Mouse (Mus musculus): ENCODE measurements around the gene Slc45a3.
A peak's percentile ranks its signal among the peaks of the same experiment; 100 is the strongest.

The Slc45a3 gene

DNA sequence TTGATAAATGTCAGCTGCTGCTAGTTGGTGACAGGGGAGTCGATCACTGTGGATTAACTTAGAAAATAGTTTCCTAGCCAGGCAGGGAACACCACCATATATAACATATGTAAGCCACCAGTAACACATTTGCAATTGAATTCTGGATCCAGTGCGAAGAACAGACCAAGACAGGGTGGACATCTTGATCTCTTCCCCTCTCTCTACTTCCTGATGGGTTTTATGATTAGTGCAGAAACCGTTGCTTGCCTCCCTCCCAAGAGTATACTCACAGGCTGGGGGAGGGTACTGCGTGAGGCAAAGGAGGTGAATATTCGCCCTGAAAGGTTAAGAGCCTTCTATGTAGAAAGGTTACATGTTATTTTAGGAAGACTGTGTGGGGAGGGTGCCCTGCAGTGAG, 3.1 kb downstream of the Slc45a3 start:
- no peak for DNase-seq

DNA sequence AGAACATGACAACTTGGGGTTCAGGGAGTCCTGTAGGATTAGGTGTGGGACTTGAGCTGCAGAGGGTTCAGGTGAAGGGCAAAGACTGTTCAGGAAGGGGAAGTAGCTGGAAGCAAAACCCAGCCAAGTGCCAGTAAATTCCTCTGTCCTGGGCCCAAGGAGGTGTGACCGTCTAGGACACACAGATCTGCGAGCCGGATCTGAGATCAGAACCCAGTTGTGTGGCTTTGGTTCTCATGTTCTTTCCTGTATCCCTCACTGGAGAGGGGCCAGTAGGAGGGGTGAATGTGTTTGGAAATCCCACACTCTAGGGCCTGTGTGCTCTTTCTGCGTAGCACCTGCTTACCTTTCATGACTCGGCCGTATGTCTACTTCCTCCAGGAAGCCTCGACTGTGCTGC, 4.6 kb downstream of the Slc45a3 start:
- DNase-seq, result no peak

DNA sequence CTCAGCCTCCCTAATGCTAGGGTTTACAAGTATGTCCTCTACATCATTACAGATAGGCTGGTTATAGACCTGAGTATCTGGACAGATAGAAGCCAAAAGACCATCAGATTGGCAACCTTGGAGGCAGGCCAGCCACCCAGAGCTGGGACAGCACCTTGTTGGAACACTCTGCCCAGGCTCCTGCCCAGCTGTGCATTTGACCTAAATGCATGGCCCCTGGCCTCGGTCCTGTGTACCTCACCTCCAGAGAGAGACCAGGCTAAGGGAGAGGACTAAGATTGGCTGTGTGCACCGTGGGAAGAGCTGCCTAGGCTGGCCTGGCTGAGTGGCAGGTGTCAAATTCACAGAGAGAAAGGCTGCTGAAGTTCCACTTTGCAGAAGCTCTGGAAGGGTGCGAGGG, 5.8 kb downstream of the Slc45a3 start:
- DNase-seq, result no peak

DNA sequence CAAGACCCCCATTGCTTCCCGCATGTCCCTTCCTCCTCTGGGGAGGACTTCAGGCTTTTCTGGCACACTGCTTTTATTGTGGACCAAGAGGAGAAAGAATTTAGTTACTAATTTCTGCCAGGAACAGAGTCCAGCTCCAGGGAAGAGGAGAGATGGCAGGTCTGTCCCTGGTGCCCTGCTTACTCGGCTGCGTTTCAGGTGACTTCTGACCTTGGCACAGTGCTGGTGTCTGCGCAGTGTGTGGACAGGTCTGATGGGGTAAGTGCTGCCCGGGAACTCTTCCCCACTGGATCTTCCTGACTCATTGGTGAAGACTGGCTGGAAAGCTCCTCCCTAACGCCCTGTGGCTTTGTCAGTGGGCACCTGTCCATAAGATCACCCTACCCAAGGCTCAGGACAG, 6.2 kb downstream of the Slc45a3 start:
- DNase-seq, result no peak

DNA sequence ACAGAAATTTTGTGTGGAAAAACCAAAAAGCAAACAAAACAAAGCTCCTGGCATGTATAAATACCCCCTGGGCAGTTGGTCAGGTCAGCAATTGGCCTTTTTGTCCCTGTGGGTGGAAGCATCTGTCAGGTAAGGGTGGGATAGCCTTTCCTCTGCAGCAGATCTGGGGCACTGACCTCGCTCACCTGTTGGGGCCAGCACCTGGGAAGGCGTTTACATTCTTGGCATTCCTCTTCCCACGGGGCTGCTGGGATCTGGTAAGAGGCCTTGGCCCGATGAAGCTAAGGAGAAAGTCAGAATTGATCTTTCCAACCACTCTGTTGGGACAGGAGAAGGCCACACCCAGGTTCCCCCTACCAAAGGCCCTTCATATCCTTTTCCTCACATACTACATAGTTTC, 7.1 kb downstream of the Slc45a3 start:
- no peak for DNase-seq

DNA sequence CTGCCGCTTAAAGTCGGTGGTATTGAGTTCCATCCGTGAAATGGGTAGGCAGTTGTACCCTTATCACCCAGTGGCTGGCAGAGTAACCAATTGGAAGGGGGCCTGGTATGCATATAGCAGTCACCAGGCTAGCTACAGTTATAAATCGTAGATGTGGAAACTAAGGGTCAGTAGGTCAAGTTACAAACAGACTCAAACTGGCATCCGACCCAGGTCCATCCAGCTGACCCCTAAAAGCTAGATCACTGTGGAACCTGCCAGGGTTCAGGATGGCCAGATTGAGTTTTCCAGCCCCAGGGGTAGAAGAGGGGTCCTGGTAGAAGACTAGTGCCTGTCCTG, 7.5 kb downstream of the Slc45a3 start:
- DNase-seq, result no peak

DNA sequence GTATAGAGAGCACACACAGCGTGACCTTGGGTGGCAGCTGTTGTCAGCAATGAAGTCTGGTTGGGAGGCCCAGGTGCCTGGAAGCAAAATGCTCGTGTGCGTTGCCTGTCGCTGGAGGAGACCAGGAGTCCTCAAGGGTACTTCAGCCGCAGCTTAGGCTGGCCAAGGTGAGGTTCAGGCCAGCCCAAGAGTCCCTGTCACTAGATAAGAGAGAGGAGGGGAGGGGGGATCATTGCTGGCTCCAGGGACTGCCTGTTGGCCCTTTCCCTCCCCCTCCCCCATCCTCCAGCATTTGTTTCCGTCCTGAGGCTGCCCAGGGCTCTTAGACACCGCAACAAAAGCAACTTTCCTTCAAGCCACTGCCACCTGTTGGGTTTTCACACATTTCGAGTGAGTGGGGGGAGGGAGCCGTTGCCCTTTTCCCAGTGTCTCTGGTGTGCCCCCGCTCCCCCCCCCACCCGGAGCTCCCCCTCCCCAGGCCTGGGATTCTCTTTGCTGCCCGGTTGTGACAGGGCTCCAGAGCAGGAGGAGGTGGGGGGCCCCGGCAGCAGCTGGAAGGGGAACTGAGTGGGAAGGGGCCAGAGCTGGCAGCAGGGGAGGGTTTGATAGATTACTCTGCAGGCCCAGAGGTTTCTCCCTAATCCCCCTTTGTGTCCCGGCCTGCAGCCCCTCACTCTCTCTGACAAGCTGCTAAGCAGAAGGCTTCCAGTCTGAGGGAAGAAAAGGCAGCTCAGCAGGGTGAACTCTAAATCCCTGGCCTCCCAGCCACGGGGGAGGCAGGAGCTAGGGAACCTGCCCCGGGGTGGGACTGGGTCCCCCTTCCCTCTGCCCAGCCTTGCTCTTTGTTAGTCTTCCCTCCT, 8.1 kb downstream of the Slc45a3 start:
- no peak for DNase-seq

DNA sequence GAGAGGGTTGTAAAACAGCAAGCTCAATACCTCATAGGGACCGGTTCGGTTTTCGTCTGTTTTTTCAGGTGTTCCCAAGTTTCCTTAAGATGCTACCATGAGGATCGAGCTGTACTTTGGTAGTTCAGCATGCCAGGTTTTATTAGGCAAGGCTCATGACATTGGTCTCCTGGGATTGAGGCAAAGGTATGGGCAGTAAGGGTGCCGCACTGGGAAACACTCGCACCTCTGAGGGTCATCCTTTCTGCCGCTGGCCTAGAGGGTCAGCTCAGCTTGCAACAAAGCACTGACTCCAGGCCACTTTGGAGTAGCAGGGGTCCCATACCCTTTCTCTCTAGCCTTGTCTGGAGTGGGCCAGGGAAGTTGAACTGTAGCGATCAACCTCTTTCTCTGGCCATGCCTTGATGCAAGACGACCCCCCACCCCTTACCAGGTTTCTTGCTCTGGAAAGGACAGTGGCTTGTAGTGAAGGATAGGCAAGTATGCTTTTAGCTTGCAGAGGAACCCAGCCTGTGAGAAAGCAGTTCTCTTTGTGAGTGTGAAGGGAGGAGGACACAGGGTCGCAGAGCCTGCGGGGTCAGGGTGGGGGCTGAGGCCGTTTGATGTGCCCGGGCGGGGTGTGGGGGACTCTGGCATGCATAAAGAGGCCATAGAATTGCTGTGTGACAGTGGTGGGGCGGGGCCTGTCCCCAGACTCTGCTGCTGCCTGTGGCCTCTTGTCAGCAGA, 9.2 kb downstream of the Slc45a3 start:
- DNase-seq, result no peak

DNA sequence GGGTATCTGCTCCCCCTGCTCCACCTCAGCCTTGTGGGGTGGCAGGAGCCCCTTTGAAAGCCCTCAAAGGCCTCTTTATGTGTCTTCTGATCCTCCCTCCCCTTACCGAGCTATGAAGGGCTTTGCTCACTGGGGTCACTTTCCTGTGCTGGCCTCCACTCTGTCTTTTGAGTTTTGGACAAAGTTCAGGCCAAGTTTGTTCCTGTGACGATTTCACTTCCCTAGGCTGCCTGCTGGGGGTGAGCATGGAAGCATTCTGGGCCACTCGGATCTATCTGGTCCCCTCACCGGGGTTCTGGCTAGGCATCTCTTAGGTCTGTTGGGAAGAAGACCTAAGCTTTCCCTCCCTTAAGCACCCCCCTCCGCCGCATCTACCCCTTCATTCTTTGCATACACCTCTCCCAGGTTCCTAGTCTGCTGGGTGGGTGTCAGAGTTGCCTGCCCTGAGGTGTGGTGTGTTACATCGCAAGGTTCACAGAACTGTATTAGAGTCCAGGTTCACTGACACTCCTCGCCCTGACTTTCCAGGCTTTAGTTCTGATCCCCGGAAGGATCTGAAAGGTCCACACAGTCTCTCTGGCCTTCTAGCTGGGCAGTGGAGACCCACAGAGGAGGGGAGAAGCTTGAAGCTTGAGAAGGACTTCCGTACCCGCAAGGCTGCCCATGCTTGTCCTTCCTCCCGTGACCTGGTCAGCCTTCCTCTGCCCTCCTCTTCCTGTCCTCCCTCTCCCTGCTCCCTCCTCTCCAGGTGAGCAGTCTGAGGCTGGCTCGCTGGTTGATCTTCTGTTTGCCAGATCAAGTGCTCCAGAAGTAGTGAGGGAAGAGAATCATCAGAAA, 9.9 kb downstream of the Slc45a3 start:
- DNase-seq, result no peak

DNA sequence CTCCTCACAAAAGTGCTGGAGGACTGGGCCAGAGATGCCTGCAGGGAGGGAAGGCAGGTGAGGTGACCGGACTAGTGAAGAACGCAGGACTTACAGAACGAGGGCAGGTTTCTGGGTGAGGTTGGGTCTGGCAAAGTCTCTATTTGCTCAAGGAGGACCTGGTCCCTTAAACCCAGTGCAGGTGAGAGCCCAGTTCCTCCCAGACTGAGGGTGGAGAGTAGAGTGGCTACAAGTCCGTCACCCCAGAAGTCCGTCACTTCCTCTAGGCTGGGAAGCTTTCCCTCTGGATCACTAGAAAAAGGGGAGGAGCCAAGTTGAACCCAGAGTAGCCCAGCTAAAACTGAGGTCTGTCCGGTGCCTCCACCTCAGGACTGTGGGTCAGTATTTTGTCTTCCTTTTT, 11.2 kb downstream of the Slc45a3 start:
- no peak for DNase-seq

DNA sequence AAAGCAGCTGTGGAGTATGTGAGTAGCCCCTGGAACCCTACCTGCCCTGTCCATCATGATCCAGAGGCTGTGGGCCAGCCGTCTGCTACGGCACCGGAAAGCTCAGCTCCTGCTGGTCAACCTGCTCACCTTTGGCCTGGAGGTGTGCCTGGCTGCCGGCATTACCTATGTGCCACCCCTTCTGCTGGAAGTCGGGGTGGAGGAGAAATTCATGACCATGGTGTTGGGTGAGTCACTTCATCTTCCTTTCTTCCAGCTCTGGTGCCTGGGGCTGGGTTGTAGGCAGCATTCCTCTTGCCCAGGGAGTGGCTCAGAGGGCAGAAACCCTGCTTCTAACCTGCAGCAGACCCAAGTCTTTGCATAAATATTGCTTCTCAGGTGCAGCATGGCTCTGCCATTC, 14.1 kb downstream of the Slc45a3 start:
- DNase-seq, result no peak

DNA sequence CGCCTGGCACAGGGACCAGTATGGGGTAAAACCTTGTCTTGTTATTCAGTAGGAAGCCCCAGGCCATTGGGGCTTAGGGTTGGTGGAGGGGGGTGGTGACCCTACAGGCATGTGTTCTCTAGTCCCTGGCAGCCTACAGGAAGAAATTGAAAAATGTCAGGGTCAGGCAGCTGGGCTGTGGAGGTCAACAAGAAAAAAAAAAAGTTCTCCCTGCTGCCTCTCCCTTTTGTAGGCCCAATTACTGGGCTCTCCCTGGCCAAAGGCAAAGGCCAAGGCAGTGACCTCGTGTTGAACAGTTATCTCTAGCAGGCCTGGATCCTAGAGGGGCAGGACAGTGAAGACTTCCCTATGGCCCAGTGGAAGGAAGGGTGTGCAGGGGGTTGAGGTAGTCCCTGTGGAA, 17.7 kb downstream of the Slc45a3 start:
- no peak for DNase-seq

DNA sequence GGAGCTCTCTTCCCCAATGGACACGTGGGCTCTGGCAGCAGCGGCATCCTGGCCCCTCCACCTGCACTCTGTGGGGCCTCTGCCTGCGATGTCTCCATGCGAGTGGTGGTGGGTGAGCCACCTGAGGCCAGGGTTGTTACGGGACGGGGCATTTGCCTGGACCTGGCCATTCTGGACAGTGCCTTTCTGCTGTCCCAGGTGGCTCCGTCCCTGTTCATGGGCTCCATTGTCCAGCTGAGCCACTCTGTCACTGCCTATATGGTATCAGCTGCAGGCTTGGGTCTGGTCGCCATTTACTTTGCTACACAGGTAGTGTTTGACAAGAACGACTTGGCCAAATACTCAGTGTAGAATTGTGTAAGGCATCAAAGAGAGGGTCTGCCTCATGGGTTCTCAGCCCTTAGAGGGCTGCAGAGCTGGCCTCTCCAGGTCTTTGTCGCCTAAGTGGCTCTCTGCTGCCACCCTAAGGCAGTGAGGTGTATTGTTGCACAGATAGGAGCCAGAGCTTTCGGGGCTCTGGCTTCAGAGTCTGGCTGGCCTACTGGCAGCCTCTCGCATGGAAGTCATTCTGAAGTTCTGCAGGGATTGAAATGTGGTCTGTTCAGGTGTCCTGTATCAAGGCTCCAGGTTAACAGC, 18.7 kb downstream of the Slc45a3 start:
- peak; percentile 39 to 70 for DNase-seq

DNA sequence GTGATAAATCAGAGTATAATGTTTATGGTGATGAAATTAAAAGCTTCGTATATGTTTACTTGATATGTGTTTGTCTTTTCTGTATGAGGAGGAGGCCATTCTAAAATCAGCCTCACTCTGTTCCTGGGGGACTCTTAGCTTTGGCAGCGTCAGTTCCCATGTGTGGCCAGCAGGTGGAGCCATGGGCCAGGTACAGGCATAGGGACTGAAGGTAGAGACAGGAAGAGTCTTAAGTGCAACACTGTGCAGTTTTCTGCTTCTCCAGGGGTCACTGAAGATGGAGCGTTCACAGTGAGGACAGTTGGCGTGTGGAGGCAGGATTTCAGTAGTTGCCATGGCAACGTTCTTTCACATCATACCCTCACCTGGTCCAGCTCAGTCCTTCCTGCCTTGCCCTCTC, 20.1 kb downstream of the Slc45a3 start:
- DNase-seq, result peak; percentile 60 to 81

DNA sequence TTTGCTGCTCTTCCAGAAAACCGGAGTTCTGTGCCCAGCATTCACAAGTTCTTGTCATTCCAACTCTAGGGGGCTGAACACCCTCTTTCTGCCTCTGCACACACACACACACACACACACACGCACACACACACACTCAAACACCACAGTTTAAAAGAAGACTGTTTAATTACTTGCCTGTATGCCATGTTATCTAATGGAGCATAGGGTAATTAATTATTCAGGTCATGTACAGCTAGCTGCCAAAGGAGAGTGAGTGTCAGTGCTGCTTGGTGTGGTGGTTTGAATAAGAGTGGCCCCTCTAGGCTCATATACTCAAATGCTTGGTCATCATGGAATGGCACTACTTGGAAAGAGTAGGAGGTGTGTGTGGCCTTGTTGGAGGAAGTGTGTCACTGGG, 21.0 kb downstream of the Slc45a3 start:
- no peak for DNase-seq

DNA sequence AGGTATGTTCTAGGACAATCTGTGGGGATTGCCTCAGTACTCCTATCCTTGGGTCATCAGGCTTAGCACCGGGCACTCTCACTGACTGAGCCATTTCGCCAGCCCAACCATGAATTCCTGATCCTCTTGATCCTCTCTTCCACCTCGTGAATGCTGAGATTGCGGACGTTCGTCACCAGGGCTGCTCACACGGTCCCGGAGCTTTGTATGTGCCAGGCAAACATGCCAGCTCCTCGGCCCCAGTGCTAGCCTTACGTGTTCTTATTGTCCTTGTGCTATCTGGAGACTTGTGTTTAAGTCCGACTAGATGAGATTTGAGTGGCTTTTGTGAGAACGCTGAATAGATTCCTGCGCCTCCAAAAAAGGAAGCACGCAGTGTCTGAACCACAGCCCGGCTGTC, 24.7 kb downstream of the Slc45a3 start:
- DNase-seq, result no peak

DNA sequence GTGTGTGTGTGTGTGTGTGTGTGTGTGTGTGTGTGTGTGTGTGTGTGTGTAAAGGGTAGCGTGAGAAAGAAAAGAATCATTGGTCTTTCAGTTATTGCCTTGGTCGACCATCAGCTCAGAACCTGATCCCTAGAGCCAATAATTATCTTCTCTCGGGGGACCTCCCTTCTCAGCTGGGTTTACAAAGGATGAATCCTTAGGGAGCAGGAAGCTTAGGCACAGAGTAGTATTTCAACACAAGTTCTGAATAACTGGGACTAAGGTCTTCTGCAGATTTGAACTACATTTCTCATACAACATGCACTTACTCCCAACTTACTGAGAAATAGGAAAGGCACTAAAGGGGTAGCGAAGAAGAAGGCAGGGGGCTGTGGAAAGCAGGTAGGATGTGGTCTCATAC, 26.7 kb downstream of the Slc45a3 start:
- no peak for DNase-seq

DNA sequence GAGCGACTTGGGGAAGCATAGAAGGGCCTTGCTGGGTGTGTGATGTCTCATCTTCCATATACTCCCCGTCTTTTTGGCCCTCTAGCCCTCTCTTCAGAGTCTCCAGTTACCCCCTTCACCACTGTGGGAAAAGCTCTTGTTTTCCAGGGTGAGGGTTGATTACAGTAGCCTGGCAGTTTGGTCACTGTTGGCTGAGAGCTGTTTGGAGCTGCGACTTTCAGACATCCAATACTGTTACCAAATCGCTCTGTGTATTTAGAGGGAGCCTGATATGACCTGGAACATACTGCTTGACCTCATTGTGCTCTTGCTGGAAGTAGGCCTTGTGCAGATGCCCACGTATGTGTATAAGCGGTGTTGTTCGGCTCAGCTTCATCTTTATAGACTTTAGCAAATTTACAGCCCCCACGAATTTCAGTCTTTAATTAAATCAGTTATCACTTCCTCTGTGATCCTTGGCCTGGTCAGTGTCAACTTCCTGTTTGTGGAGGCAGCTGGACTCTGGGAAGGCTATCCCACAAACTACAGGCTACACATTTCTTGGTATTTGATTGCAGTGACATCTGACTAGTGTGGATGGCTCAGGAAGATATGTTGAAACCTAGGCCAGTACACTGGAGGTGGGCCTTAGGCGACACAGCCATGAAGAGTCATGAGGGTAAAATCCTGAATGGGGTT, 27.5 kb downstream of the Slc45a3 start:
- DNase-seq, result no peak

DNA sequence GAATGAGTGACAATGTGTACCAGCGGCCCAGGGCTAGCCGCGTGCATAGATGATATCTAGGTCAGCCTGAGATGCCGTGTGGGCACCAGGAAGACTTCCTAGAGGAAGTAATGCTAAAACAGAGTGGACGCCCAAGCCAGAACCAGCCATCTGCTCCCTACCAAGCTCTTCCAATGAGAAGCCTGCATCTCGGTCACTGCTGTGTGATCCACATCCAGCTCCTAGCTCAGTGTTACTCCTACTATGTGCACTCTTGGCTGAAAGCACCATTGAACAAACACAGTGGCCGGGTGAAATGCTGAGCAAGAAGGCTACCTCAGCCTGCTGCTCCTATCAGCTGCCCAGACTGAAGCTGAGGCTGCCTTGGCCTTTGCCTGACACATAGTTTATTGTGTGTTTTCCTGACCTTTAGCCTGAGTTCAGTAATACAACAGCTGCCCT, 29.8 kb downstream of the Slc45a3 start:
- no peak for DNase-seq

DNA sequence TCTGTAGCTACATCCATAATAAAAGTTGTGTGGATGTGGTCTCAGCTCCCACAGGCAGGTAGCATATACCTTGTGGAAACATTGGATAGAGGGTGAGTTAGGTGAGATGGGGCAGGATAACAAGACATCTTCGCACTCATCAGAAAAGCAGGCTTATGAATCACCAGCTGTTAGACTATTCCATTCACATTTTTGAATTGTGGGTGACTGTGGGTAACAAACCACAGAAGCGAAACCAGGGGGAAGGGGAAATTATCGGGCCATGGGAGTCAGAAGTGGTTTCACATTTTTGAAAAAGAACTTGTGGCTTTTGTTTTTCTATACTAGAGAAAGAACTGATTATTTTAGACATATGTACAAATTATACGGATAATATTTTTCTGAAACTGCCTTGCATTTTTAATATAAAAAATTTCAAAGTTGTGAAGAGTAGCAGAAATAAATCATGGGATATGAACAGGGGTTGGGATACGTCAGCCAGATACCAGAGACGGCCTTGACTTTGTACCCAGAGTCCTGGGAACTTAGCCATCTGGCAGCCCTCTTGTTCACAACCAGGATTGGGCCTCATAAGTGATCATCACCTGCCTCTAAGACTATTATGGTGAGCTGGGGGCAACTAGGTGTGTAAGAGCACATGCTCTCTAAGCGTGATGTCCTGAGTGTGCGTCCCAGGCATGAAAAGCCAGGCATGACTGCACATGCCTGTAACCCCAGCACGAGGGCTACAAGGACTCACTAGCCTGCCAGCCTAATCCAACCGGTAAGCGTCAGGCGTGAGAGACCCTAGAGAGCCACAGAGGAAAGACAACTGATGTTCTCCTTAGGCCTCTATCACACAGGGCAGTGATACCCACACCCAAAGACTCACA, 30.6 kb downstream of the Slc45a3 start:
- no peak for DNase-seq

DNA sequence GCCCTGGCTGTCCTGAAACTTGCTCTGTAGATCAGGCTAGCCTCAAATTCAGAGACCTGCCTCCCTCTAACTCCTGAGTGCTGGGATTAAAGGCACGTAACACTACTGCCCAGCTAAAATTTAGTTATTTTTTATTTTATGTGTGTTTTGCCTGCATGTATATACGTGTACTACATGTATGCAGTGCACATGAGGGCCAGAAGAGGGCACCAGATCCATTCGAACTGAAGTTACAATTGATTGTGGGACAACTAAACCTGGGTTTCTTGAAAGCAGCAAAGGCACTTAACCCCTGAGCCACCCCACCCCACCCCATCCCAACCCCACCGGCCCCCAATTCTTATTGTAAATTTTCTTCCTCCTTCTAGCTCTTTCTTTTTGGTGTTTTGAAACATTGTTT, 32.3 kb downstream of the Slc45a3 start:
- DNase-seq, result peak; percentile 42 to 72
